ENCODE assay signal across 8 mouse cellular contexts in the genomic region with DNA sequence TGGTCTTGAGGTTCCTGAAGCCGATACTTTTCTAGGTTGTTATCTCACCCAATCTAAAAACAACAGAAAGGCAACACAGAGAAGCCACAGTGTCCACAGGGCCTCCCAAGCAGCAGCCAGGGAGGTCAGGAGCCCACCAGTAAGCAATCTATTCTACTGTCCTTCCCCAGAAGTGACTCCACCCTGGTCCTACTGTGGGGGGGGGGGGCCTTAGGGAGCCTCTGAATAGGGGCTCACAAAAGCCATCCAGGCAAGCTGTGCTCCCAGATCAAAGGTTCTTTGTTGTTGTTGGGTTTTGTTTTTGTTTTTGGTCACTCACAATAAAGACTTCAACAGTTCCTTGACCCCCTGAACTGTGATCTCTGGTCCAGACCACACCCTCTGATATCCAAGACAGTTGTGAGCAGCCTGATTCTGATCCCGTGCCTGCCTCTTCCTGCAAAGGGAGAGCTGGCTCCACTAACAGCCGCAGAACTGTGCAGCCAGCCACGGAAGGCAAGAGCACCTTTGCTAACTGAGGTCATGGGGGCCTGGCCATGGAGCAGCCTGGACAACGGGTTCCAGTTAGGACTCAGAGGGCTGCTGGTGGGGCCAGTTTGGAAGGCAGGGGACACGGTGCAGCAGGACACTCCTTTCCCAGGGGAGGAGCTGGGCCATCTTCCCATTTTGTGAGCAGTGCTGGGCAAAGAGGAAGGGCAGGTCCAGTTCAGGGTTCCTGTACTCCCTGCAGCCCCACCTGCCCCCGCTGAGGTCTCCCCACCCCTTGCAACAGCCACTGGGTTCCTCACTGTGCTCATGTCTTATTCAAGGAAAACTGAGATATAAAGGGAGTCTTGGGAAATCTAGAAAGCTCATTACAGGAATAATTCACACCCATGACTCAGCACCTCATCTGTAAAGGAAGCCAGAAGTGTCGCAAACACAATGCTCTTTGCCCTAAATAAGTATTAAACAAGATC. TPM values are rescaled to one million over a fixed set of nuclear protein-coding genes. Genes with fewer than 3 reads are reported as not detected.
DNase-seq lines count a peak whose midpoint lies in the region; ATAC-seq and TF ChIP-seq lines count a peak whose summit lies in the region.

No protein-coding gene starts in this region.

- no peaks in the 10 kb centered on the region for H3K9me3 ChIP-seq in forebrain, embryonic 15.5 days
- H3K9me3 ChIP-seq in forebrain, embryonic 11.5 days (ENCODE audit: control insufficient read depth, low read length), result no peaks in the 10 kb centered on the region
- H3K9me3 ChIP-seq in heart, embryonic 16.5 days (replicated peaks; ENCODE audit: control insufficient read depth, low read length), result no peaks in the 10 kb centered on the region
- no peaks in the 10 kb centered on the region for H3K9me3 ChIP-seq in midbrain, embryonic 14.5 days (ENCODE audit: control insufficient read depth, low read length)

- no peak overlapping the region for H3K4me3 ChIP-seq in forebrain, embryonic 15.5 days
- H3K4me3 ChIP-seq in forebrain, embryonic 11.5 days (ENCODE audit: low read depth, low read length), result no peak overlapping the region
- H3K4me3 ChIP-seq in bone marrow, adult 2 months (replicated peaks; ENCODE audit: control insufficient read depth, low read depth, low read length), result no peak overlapping the region
- H3K4me3 ChIP-seq in heart, embryonic 16.5 days (ENCODE audit: low read length), result no peak overlapping the region
- H3K4me3 ChIP-seq in cerebellum, adult 2 months (replicated peaks; ENCODE audit: insufficient read depth, low read depth, low read length), result no peak overlapping the region
- H3K4me3 ChIP-seq in midbrain, embryonic 14.5 days (replicated peaks; ENCODE audit: low read depth, low read length), result no peak overlapping the region

- H3K4me1 ChIP-seq in forebrain, embryonic 15.5 days, result no peaks in the 10 kb centered on the region
- peaks cover 4% of the 10 kb centered on the region for H3K4me1 ChIP-seq in forebrain, embryonic 11.5 days (replicated peaks; ENCODE audit: control insufficient read depth, insufficient read depth, low read length)
- H3K4me1 ChIP-seq in bone marrow, adult 2 months (ENCODE audit: control insufficient read depth, insufficient read depth, low read length), result peaks cover 5% of the 10 kb centered on the region; the same call in 1 of the 2 replicates
- peaks cover 11% of the 10 kb centered on the region; the same call in 1 of the 2 replicates for H3K4me1 ChIP-seq in heart, embryonic 16.5 days (ENCODE audit: control insufficient read depth, insufficient read depth, low read length)
- H3K4me1 ChIP-seq in cerebellum, adult 2 months (ENCODE audit: control insufficient read depth, insufficient read depth, low read length), result no peaks in the 10 kb centered on the region
- 0 out of 2 replicates have a peak, but pooled peaks cover 4% of the 10 kb centered on the region for H3K4me1 ChIP-seq in midbrain, embryonic 14.5 days (ENCODE audit: control insufficient read depth, insufficient read depth, low read length)

- no peak for TF ChIP-seq CTCF in bone marrow, adult 2 months (IDR thresholded peaks at IDR 0.05; ENCODE audit: control insufficient read depth, insufficient read depth, low read length)
- no peak for TF ChIP-seq CTCF in cerebellum, adult 2 months (IDR thresholded peaks at IDR 0.05; ENCODE audit: borderline replicate concordance, insufficient read depth, low read depth, low read length)

- WGBS in forebrain, embryonic 15.5 days, result 32% methylated on average over 8 of the region's 8 CpGs
- WGBS in forebrain, embryonic 11.5 days, result 28% methylated on average over 8 of the region's 8 CpGs
- 25% methylated on average over 8 of the region's 8 CpGs for WGBS in bone marrow, adult 2 months
- 32% methylated on average over 8 of the region's 8 CpGs for WGBS in heart, embryonic 16.5 days
- 47% methylated on average over 8 of the region's 8 CpGs for WGBS in cerebellum, adult 2 months
- 22% methylated on average over 8 of the region's 8 CpGs for WGBS in midbrain, embryonic 14.5 days

- no peaks in the 10 kb centered on the region for H3K27me3 ChIP-seq in forebrain, embryonic 15.5 days
- no peaks in the 10 kb centered on the region for H3K27me3 ChIP-seq in forebrain, embryonic 11.5 days (ENCODE audit: control insufficient read depth, insufficient read depth, low read length)
- H3K27me3 ChIP-seq in heart, embryonic 16.5 days (ENCODE audit: control insufficient read depth, insufficient read depth, low read length), result no peaks in the 10 kb centered on the region
- H3K27me3 ChIP-seq in cerebellum, adult 2 months (ENCODE audit: control insufficient read depth, insufficient read depth, low read length), result no peaks in the 10 kb centered on the region
- H3K27me3 ChIP-seq in midbrain, embryonic 14.5 days (ENCODE audit: control insufficient read depth, insufficient read depth, low read length), result no peaks in the 10 kb centered on the region; the same call in 1 of the 2 replicates

- H3K9ac ChIP-seq in forebrain, embryonic 15.5 days (replicated peaks), result no peak overlapping the region
- H3K9ac ChIP-seq in forebrain, embryonic 11.5 days (ENCODE audit: low read length), result no peak overlapping the region
- H3K9ac ChIP-seq in heart, embryonic 16.5 days (ENCODE audit: low read length), result peak overlapping the region; percentile 15; the same call in 1 of the 2 replicates
- no peak overlapping the region for H3K9ac ChIP-seq in midbrain, embryonic 14.5 days (replicated peaks; ENCODE audit: low read length)

- H3K4me2 ChIP-seq in forebrain, embryonic 15.5 days (replicated peaks), result no peak overlapping the region
- H3K4me2 ChIP-seq in forebrain, embryonic 11.5 days (ENCODE audit: low read depth, low read length, severe bottlenecking), result no peak overlapping the region
- no peak overlapping the region for H3K4me2 ChIP-seq in heart, embryonic 16.5 days (ENCODE audit: low read depth, low read length)
- H3K4me2 ChIP-seq in midbrain, embryonic 14.5 days (ENCODE audit: low read length), result no peak overlapping the region

- no peak; the same call in 1 of the 2 replicates for TF ChIP-seq POLR2A in bone marrow, adult 2 months (IDR thresholded peaks at IDR 0.05; ENCODE audit: borderline replicate concordance, control insufficient read depth, low read depth, low read length)
- TF ChIP-seq POLR2A in cerebellum, adult 2 months (IDR thresholded peaks at IDR 0.05; ENCODE audit: borderline replicate concordance, insufficient read depth, low read length), result no peak

- no peak overlapping the region for H3K27ac ChIP-seq in forebrain, embryonic 15.5 days (replicated peaks)
- H3K27ac ChIP-seq in forebrain, embryonic 11.5 days (ENCODE audit: low read depth, low read length), result no peak overlapping the region
- peak overlapping the region; percentile 40 for H3K27ac ChIP-seq in bone marrow, adult 2 months (ENCODE audit: control insufficient read depth, insufficient read depth, low read depth, low read length, poor library complexity)
- no peak overlapping the region for H3K27ac ChIP-seq in heart, embryonic 16.5 days (ENCODE audit: low read length)
- H3K27ac ChIP-seq in cerebellum, adult 2 months (ENCODE audit: insufficient read depth, low read length), result no peak overlapping the region; the same call in 1 of the 2 replicates
- H3K27ac ChIP-seq in midbrain, embryonic 14.5 days (replicated peaks; ENCODE audit: low read depth, low read length), result no peak overlapping the region

- 0 out of 2 replicates have a peak, but pooled peaks have one; percentile 32 for ATAC-seq in forebrain, embryonic 15.5 days (replicated peaks)
- no peak for ATAC-seq in forebrain, embryonic 11.5 days (replicated peaks; ENCODE audit: low FRiP score)
- ATAC-seq in heart, embryonic 16.5 days (replicated peaks; ENCODE audit: extremely low read depth, insufficient read depth, low FRiP score), result peak; percentile 74
- peak; percentile 88 for ATAC-seq in megakaryocyte progenitor cell, adult 5-6 weeks (replicated peaks; ENCODE audit: poor library complexity)
- no peak; the same call in 1 of the 2 replicates for ATAC-seq in midbrain, embryonic 14.5 days (ENCODE audit: low FRiP score, low TSS enrichment)

- no peaks in the 10 kb centered on the region for H3K36me3 ChIP-seq in forebrain, embryonic 15.5 days
- no peaks in the 10 kb centered on the region for H3K36me3 ChIP-seq in forebrain, embryonic 11.5 days (ENCODE audit: control insufficient read depth, insufficient read depth, low read length)
- H3K36me3 ChIP-seq in heart, embryonic 16.5 days (ENCODE audit: control insufficient read depth, insufficient read depth), result no peaks in the 10 kb centered on the region
- no peaks in the 10 kb centered on the region for H3K36me3 ChIP-seq in midbrain, embryonic 14.5 days (ENCODE audit: control insufficient read depth, insufficient read depth, low read length)

- DNase-seq in forebrain, embryonic 11.5 days (ENCODE audit: low spot score), result no peak
- peak; percentile 84 for DNase-seq in kidney, postnatal 14 days
- DNase-seq in cerebellum, adult 2 months, result no peak
- DNase-seq in midbrain, embryonic 14.5 days, result no peak

RNA-seq across cellular contexts. Expression of gene Nfkbia, which starts 18.9 kb away (rescaled TPM):
- 56.2 and 59.4 TPM in 2 replicates for polyA plus RNA-seq in forebrain, embryonic 15.5 days (2015; fragmentation: Nextera tagmentation; extraction: Ambion mirVana)
- polyA plus RNA-seq in forebrain, embryonic 11.5 days (2014; fragmentation: Nextera tagmentation; extraction: Ambion mirVana), result 40.8 and 41.2 TPM in 2 replicates
- polyA plus RNA-seq in bone marrow, adult 2 months (2011; ENCODE audit: insufficient read depth, insufficient read length, low replicate concordance, missing spikeins), result 51.8 and 91.0 TPM in 2 replicates
- polyA plus RNA-seq in heart, embryonic 16.5 days (2015; fragmentation: Nextera tagmentation; extraction: Ambion mirVana), result 80.8 and 85.9 TPM in 2 replicates
- 40.6 and 85.4 TPM in 2 replicates for total RNA-seq in megakaryocyte progenitor cell, adult 5-6 weeks (2015)
- total RNA-seq in megakaryocyte progenitor cell, adult 5-6 weeks (2017), result 36.4 and 69.6 TPM in 2 replicates
- polyA plus RNA-seq in cerebellum, adult 2 months (2012; rRNA removed), result 39.1 and 45.7 TPM in 2 replicates
- 49.6 and 52.1 TPM in 2 replicates for polyA plus RNA-seq in midbrain, embryonic 14.5 days (2014; fragmentation: Nextera tagmentation; extraction: Ambion mirVana)

Comparison
In these comparisons a context has a peak if more than half of its experiments do, and no peak if none do; other contexts are left out.
1. ATAC-seq: peak in forebrain, embryonic 15.5 days (single experiment), heart, embryonic 16.5 days (single experiment) and megakaryocyte progenitor cell, adult 5-6 weeks (single experiment); none in forebrain, embryonic 11.5 days (single experiment) and midbrain, embryonic 14.5 days (single experiment).